Mouse (Mus musculus): Measurements from ENCODE around the gene Zpbp.

The Zpbp gene

GRCm38 (mm10) chr11:11461635-11462560 lies at the start of gene Zpbp, which contains the start of gene Spata48:
Zpbp (minus strand) TSS chr11:11462408.
Spata48 (plus strand) TSS chr11:11462094.
- DNase-seq: peak; percentile 92 to 94

GRCm38 (mm10) chr11:11509413-11509812 lies 47.2 kb upstream of the Zpbp start:
- DNase-seq: no peak

GRCm38 (mm10) chr11:11506187-11506586 lies 44.0 kb upstream of the Zpbp start:
- DNase-seq: no peak

- peak; percentile 10 to 28 for DNase-seq
Measured at GRCm38 (mm10) chr11:11499944-11500343, 37.7 kb upstream of the Zpbp start.

GRCm38 (mm10) chr11:11495697-11496096 lies 33.5 kb upstream of the Zpbp start:
- DNase-seq: no peak

- DNase-seq: no peak
Measured at GRCm38 (mm10) chr11:11492044-11492443, 29.8 kb upstream of the Zpbp start.

GRCm38 (mm10) chr11:11484378-11484777 lies 22.2 kb upstream of the Zpbp start:
- no peak for DNase-seq

- no peak for DNase-seq
Measured at GRCm38 (mm10) chr11:11468924-11469323, 6.7 kb upstream of the Zpbp start.

- DNase-seq: no peak
Measured at GRCm38 (mm10) chr11:11462561-11462890, 318 bp upstream of the Zpbp start.

GRCm38 (mm10) chr11:11455037-11455436 lies 7.2 kb downstream of the Zpbp start:
- DNase-seq: peak; percentile 4 to 10

- no peak for DNase-seq
Measured at GRCm38 (mm10) chr11:11417356-11417755, 44.9 kb downstream of the Zpbp start.

- DNase-seq: no peak
Measured at GRCm38 (mm10) chr11:11414188-11414587, 48.0 kb downstream of the Zpbp start.

- no peak for DNase-seq
Measured at GRCm38 (mm10) chr11:11394686-11395085, 67.5 kb downstream of the Zpbp start.

- no peak for DNase-seq
Measured at GRCm38 (mm10) chr11:11393164-11393563, 69.0 kb downstream of the Zpbp start.

- no peak for DNase-seq
Measured at GRCm38 (mm10) chr11:11371305-11371704, 90.9 kb downstream of the Zpbp start.

- DNase-seq: no peak
Measured at GRCm38 (mm10) chr11:11283512-11283911, 178.7 kb downstream of the Zpbp start.

- no peak for DNase-seq
Measured at GRCm38 (mm10) chr11:11280128-11280527, 182.1 kb downstream of the Zpbp start.

GRCm38 (mm10) chr11:11257348-11257747 lies 204.9 kb downstream of the Zpbp start:
- no peak for DNase-seq

- no peak for DNase-seq
Measured at GRCm38 (mm10) chr11:11242694-11243377, 219.4 kb downstream of the Zpbp start.

- peak in 1 of 2 experiments; percentile 9 for DNase-seq
Measured at GRCm38 (mm10) chr11:11239346-11239745, 222.9 kb downstream of the Zpbp start.

All from cerebellum, postnatal 14 days (tissue).